Mouse (Mus musculus) CH12.LX (cell line): ENCODE results near the gene Scfd2.

ENCODE experiments used
- CTCF ChIP-seq, 2 experiments: IDR thresholded peaks in 1 of 2; conservative IDR thresholded peaks in 1 of 2; 2 replicates each; pipeline ENCODE4 v1.5.1; 2011 to 2012; ENCODE audit warnings: low read depth in 2 of 2, low read length in 2 of 2, improper control_type of control experiment in 1 of 2, inconsistent platforms in 1 of 2, mild to moderate bottlenecking in 1 of 2, moderate library complexity in 1 of 2
- EP300 ChIP-seq: IDR thresholded peaks from 2 replicates; pipeline ENCODE4 v1.6.1; 2011; ENCODE audit warnings: low read length, improper control_type of control experiment
- GABPA ChIP-seq: IDR thresholded peaks from 2 replicates; pipeline ENCODE4 v1.6.1; 2012; ENCODE audit warnings: low read depth, low read length, improper control_type of control experiment, inconsistent platforms; ENCODE audit not compliant: insufficient replicate concordance
- POLR2A ChIP-seq: IDR thresholded peaks from 2 replicates; pipeline ENCODE4 v1.6.1; 2011; ENCODE audit warnings: low read depth, mild to moderate bottlenecking, improper control_type of control experiment, low read length
- TCF12 ChIP-seq: IDR thresholded peaks from 2 replicates; pipeline ENCODE4 v1.6.1; 2014; ENCODE audit warnings: low read depth, mild to moderate bottlenecking, inconsistent platforms, low read length, improper control_type of control experiment

- no peak for TF ChIP-seq CTCF (conservative IDR thresholded peaks at IDR 0.05 in 1 of 2, IDR thresholded peaks at IDR 0.05 in 1 of 2; ENCODE audit: low read depth in 2 of 2, low read length in 2 of 2)
- TF ChIP-seq POLR2A: no peak
- TF ChIP-seq EP300: no peak
- no peak for TF ChIP-seq TCF12
- TF ChIP-seq GABPA: no peak
Observed at GRCm38 (mm10) chr5:74447517-74448334, 83.8 kb downstream of the Scfd2 start.
